Mouse (Mus musculus): ENCODE measurements around the gene AW549877. TPM values are rescaled to one million over a fixed set of nuclear protein-coding genes. Genes with fewer than 3 reads are reported as not detected.

Gene AW549877
- polyA plus RNA-seq, 1 experiment: not detected

- Histone ChIP-seq H3K4me1 (ENCODE audit: control insufficient read depth, insufficient read depth, low read length) (no peaks in the 10 kb centered on the region), H3K4me3 (ENCODE audit: insufficient read depth, low read depth, low read length) (no peak overlapping the region), H3K27ac (ENCODE audit: insufficient read depth, low read depth, low read length) (no peak overlapping the region)
- 91% methylated on average over 14 of the region's 14 CpGs for WGBS
- TF ChIP-seq POLR2A (IDR thresholded peaks at IDR 0.05; ENCODE audit: insufficient read depth, low read depth, low read length) (no peak), CTCF (IDR thresholded peaks at IDR 0.05; ENCODE audit: insufficient read depth, low read depth, low read length) (no peak)
Measured at GRCm38 (mm10) chr15:3969743-3970142, 25.8 kb downstream of the AW549877 start.

- 79% methylated on average over 8 of the region's 8 CpGs for WGBS
- H3K27ac ChIP-seq (ENCODE audit: insufficient read depth, low read depth, low read length): no peak overlapping the region
- no peak overlapping the region for H3K4me3 ChIP-seq (ENCODE audit: insufficient read depth, low read depth, low read length)
- TF ChIP-seq POLR2A (IDR thresholded peaks at IDR 0.05; ENCODE audit: insufficient read depth, low read depth, low read length) (no peak), CTCF (IDR thresholded peaks at IDR 0.05; ENCODE audit: insufficient read depth, low read depth, low read length) (no peak)
- H3K4me1 ChIP-seq (ENCODE audit: control insufficient read depth, insufficient read depth, low read length): no peaks in the 10 kb centered on the region
Measured at GRCm38 (mm10) chr15:3962251-3962650, 33.3 kb downstream of the AW549877 start.

- WGBS: 53% methylated on average over 1 of the region's 1 CpGs
- H3K4me1 ChIP-seq (ENCODE audit: control insufficient read depth, insufficient read depth, low read length): no peaks in the 10 kb centered on the region
- TF ChIP-seq CTCF (IDR thresholded peaks at IDR 0.05; ENCODE audit: insufficient read depth, low read depth, low read length) (no peak), POLR2A (IDR thresholded peaks at IDR 0.05; ENCODE audit: insufficient read depth, low read depth, low read length) (no peak)
- H3K4me3 ChIP-seq (ENCODE audit: insufficient read depth, low read depth, low read length): no peak overlapping the region
- H3K27ac ChIP-seq (ENCODE audit: insufficient read depth, low read depth, low read length): no peak overlapping the region
Measured at GRCm38 (mm10) chr15:3960094-3960493, 35.5 kb downstream of the AW549877 start.

GRCm38 (mm10) chr15:3957982-3958381 is 37.6 kb downstream of the AW549877 start:
- Histone ChIP-seq H3K27ac (ENCODE audit: insufficient read depth, low read depth, low read length) (no peak overlapping the region), H3K4me3 (ENCODE audit: insufficient read depth, low read depth, low read length) (no peak overlapping the region), H3K4me1 (ENCODE audit: control insufficient read depth, insufficient read depth, low read length) (no peaks in the 10 kb centered on the region)
- TF ChIP-seq CTCF (IDR thresholded peaks at IDR 0.05; ENCODE audit: insufficient read depth, low read depth, low read length) (no peak), POLR2A (IDR thresholded peaks at IDR 0.05; ENCODE audit: insufficient read depth, low read depth, low read length) (no peak)
- 21% methylated on average over 4 of the region's 4 CpGs for WGBS

- Histone ChIP-seq H3K4me3 (ENCODE audit: insufficient read depth, low read depth, low read length) (no peak overlapping the region), H3K27ac (ENCODE audit: insufficient read depth, low read depth, low read length) (no peak overlapping the region; the same call in 1 of the 2 replicates), H3K4me1 (ENCODE audit: control insufficient read depth, insufficient read depth, low read length) (no peaks in the 10 kb centered on the region)
- TF ChIP-seq POLR2A (IDR thresholded peaks at IDR 0.05; ENCODE audit: insufficient read depth, low read depth, low read length) (no peak), CTCF (IDR thresholded peaks at IDR 0.05; ENCODE audit: insufficient read depth, low read depth, low read length) (no peak)
- WGBS: 13% methylated on average over 2 of the region's 2 CpGs
Measured at GRCm38 (mm10) chr15:3954971-3955370, 40.6 kb downstream of the AW549877 start.

GRCm38 (mm10) chr15:3938132-3938531 is 57.4 kb downstream of the AW549877 start:
- H3K4me1 ChIP-seq (ENCODE audit: control insufficient read depth, insufficient read depth, low read length): no peaks in the 10 kb centered on the region
- TF ChIP-seq CTCF (IDR thresholded peaks at IDR 0.05; ENCODE audit: insufficient read depth, low read depth, low read length): no peak
- TF ChIP-seq POLR2A (IDR thresholded peaks at IDR 0.05; ENCODE audit: insufficient read depth, low read depth, low read length): no peak
- WGBS: 85% methylated on average over 2 of the region's 2 CpGs
- no peak overlapping the region for H3K27ac ChIP-seq (ENCODE audit: insufficient read depth, low read depth, low read length)
- no peak overlapping the region for H3K4me3 ChIP-seq (ENCODE audit: insufficient read depth, low read depth, low read length)

- no peak overlapping the region for H3K27ac ChIP-seq (ENCODE audit: insufficient read depth, low read depth, low read length)
- WGBS: 59% methylated on average over 3 of the region's 3 CpGs
Measured at GRCm38 (mm10) chr15:3936056-3936455, 59.5 kb downstream of the AW549877 start.

GRCm38 (mm10) chr15:3933466-3933865 is 62.1 kb downstream of the AW549877 start:
- H3K4me1 ChIP-seq (ENCODE audit: control insufficient read depth, insufficient read depth, low read length): no peaks in the 10 kb centered on the region
- H3K27ac ChIP-seq (ENCODE audit: insufficient read depth, low read depth, low read length): no peak overlapping the region
- TF ChIP-seq CTCF (IDR thresholded peaks at IDR 0.05; ENCODE audit: insufficient read depth, low read depth, low read length) (no peak), POLR2A (IDR thresholded peaks at IDR 0.05; ENCODE audit: insufficient read depth, low read depth, low read length) (no peak)
- no peak overlapping the region for H3K4me3 ChIP-seq (ENCODE audit: insufficient read depth, low read depth, low read length)
- WGBS: 87% methylated on average over 4 of the region's 4 CpGs

More at GRCm38 (mm10) chr15:3936056-3936455, 59.5 kb downstream of the AW549877 start:
- no peak for TF ChIP-seq POLR2A (IDR thresholded peaks at IDR 0.05; ENCODE audit: insufficient read depth, low read depth, low read length)
- no peak for TF ChIP-seq CTCF (IDR thresholded peaks at IDR 0.05; ENCODE audit: insufficient read depth, low read depth, low read length)
- Histone ChIP-seq H3K4me1 (ENCODE audit: control insufficient read depth, insufficient read depth, low read length) (no peaks in the 10 kb centered on the region), H3K4me3 (ENCODE audit: insufficient read depth, low read depth, low read length) (no peak overlapping the region)

Other genes with a start within 250 kb of the AW549877 start
- not detected in 2 replicates for gene Fbxo4, start 16.2 kb downstream of the AW549877 start, polyA plus RNA-seq (2012; ENCODE audit: insufficient read depth, insufficient read length, low replicate concordance, missing spikeins)
- 209 TPM in 1 of 2 replicates, not detected in the other for gene Oxct1, start 30.6 kb upstream of the AW549877 start, polyA plus RNA-seq (2012; ENCODE audit: insufficient read depth, insufficient read length, low replicate concordance, missing spikeins)